Mouse (Mus musculus) myocyte (in vitro differentiated cells): ENCODE results near the gene Lhx6. TPM values are rescaled to one million over a fixed set of nuclear protein-coding genes. Genes with fewer than 3 reads are reported as not detected.

ENCODE experiments used
- H3K27me3 ChIP-seq: one replicate; pipeline ENCODE4 v1.6.1; 2011; ENCODE audit not compliant: control insufficient read depth, insufficient read depth, insufficient read length
- H3K36me3 ChIP-seq: one replicate; pipeline ENCODE4 v1.6.1; 2011; ENCODE audit not compliant: control insufficient read depth, insufficient read depth
- H3K4me2 ChIP-seq: one replicate; pipeline ENCODE4 v1.6.1; 2011; ENCODE audit warnings: low read depth, control low read depth
- H3K4me3 ChIP-seq: one replicate; pipeline ENCODE4 v1.5.1; 2011; ENCODE audit warnings: mild to moderate bottlenecking, control low read depth, moderate library complexity
- H3K79me2 ChIP-seq: one replicate; pipeline ENCODE4 v1.6.1; 2011; ENCODE audit not compliant: control insufficient read depth, insufficient read depth
- H3ac ChIP-seq: one replicate; pipeline ENCODE4 v1.6.1; 2011; ENCODE audit not compliant: control insufficient read depth, insufficient read length
- CEBPB ChIP-seq: IDR thresholded peaks from 2 replicates; pipeline ENCODE4 v1.6.1; 2011; ENCODE audit warnings: mild to moderate bottlenecking, moderate library complexity; ENCODE audit not compliant: poor library complexity, insufficient read depth, severe bottlenecking
- E2F4 ChIP-seq: IDR thresholded peaks from one replicate; pipeline ENCODE4 v1.6.1; 2011; ENCODE audit warnings: mild to moderate bottlenecking, control low read depth, moderate library complexity; ENCODE audit not compliant: insufficient read depth
- MAX ChIP-seq: IDR thresholded peaks from one replicate; pipeline ENCODE4 v1.6.1; 2011; ENCODE audit warnings: low read depth, mild to moderate bottlenecking, control low read depth
- MYOD1 ChIP-seq, 3 experiments: IDR thresholded peaks; one replicate each; pipeline ENCODE4 v1.6.1; 2011; ENCODE audit warnings: control low read depth in 2 of 3, low read depth in 2 of 3, mild to moderate bottlenecking in 2 of 3, moderate library complexity in 1 of 3; ENCODE audit not compliant: insufficient read length in 2 of 3, control insufficient read depth in 1 of 3
- MYOG ChIP-seq, 3 experiments: IDR thresholded peaks; one replicate each; pipeline ENCODE4 v1.6.1; 2011; ENCODE audit warnings: control low read depth in 2 of 3, low read depth in 2 of 3, mild to moderate bottlenecking in 2 of 3; ENCODE audit not compliant: insufficient read length in 2 of 3, control insufficient read depth in 1 of 3, insufficient read depth in 1 of 3
- POLR2A ChIP-seq: IDR thresholded peaks from one replicate; pipeline ENCODE4 v1.6.1; 2011; ENCODE audit warnings: low read depth, mild to moderate bottlenecking, control low read depth, moderate library complexity; ENCODE audit not compliant: insufficient read length
- POLR2AphosphoS2 ChIP-seq: IDR thresholded peaks from one replicate; pipeline ENCODE4 v1.6.1; 2011; ENCODE audit warnings: low read depth, control low read depth; ENCODE audit not compliant: insufficient read length
- REST ChIP-seq: IDR thresholded peaks from one replicate; pipeline ENCODE4 v1.6.1; 2011; ENCODE audit warnings: mild to moderate bottlenecking, control low read depth, moderate library complexity; ENCODE audit not compliant: insufficient read depth, insufficient read length
- SRF ChIP-seq: IDR thresholded peaks from one replicate; pipeline ENCODE4 v1.6.1; 2011; ENCODE audit warnings: low read depth; ENCODE audit not compliant: control insufficient read depth, insufficient read length
- TCF12 ChIP-seq: IDR thresholded peaks from one replicate; pipeline ENCODE4 v1.6.1; 2011; ENCODE audit warnings: mild to moderate bottlenecking, control low read depth; ENCODE audit not compliant: poor library complexity, insufficient read depth, severe bottlenecking
- TCF3 ChIP-seq: IDR thresholded peaks from one replicate; pipeline ENCODE4 v1.6.1; 2011; ENCODE audit warnings: low read depth, control low read depth; ENCODE audit not compliant: insufficient read length
- USF1 ChIP-seq: IDR thresholded peaks from one replicate; pipeline ENCODE4 v1.6.1; 2011; ENCODE audit warnings: low read depth, mild to moderate bottlenecking, control low read depth, moderate library complexity
- polyA plus RNA-seq: library from polyadenylated mRNA; unstranded; fragments of >200 nt; fragmentation: generic; extraction: Trizol; gene quantifications from one replicate; pipeline ENCODE4 v1.2.1, GENCODE M21; 2012; ENCODE audit warnings: missing spikeins

Gene Lhx6
- polyA plus RNA-seq, 1 experiment = 1.1 TPM

DNA sequence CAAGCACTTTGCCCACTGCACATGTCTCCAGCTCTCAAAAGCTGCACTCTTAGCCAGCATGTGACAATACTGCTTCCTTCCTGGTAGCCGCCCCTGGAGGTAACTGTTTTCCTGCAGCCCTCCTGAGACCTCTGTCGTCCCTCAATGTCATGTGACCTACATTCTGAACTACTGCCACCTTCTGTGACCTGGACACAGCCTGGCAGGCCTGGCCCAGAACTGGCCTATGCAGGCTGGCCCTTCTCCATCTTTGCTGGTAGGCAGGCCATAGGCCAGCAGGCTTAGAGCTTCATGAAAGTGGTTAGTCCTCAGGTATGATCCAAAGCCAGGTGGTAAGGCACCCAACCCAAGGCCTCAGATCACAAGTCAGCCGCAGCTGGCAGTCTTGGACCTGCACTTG lies 31.4 kb downstream of the Lhx6 start:
- H3K36me3 ChIP-seq = no peaks in the 10 kb centered on the region
- H3K4me2 ChIP-seq = no peak overlapping the region
- H3K27me3 ChIP-seq = peaks cover 16% of the 10 kb centered on the region
- TF ChIP-seq POLR2A = no peak
- no peak for TF ChIP-seq REST
- H3K79me2 ChIP-seq = no peaks in the 10 kb centered on the region
- H3K4me3 ChIP-seq = no peak overlapping the region
- no peak overlapping the region for H3ac ChIP-seq

DNA sequence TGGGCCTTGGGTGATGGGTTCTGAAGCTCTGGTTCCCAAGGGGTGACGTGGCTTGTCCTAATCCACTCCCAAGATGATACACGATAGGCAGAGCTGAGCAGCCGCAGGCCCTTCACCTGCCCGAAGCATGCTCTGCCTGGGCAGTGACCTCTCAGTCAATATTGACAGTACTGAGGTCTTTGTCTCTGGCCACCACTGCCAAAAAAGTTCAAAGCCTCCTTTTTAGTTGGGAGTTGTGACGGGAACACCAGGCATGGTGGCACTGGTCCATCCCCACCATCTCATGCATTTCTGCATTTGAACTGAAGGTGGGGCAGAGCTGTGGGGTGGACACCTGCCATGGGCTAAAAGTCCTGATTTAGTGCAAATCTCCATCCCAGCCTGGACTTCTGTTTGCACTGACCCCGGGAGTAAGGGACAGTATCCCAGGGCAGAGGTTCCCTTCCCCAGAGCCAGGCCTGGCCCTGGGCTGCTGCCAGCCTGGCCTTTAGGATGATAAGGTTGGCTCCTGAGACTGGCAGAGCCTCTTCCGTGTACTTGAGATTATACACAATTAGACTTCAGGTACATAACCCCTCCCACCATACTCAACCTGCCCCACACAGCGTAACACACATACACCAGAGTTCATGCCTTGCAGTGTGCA lies 33.4 kb downstream of the Lhx6 start:
- no peaks in the 10 kb centered on the region for H3K79me2 ChIP-seq
- TF ChIP-seq REST = no peak
- TF ChIP-seq TCF12 = no peak
- TF ChIP-seq MYOD1 (IDR thresholded peaks at IDR 0.05; ENCODE audit: control insufficient read depth in 1 of 3, insufficient read length in 2 of 3, low read depth in 2 of 3) = no peak
- TF ChIP-seq TCF3 = no peak
- no peak for TF ChIP-seq MAX
- no peak for TF ChIP-seq SRF
- TF ChIP-seq POLR2A = no peak
- no peak for TF ChIP-seq USF1
- TF ChIP-seq E2F4 = no peak
- no peak for TF ChIP-seq CEBPB
- no peak for TF ChIP-seq MYOG (IDR thresholded peaks at IDR 0.05; ENCODE audit: control insufficient read depth in 1 of 3, insufficient read depth in 1 of 3, insufficient read length in 2 of 3, low read depth in 2 of 3)
- no peak for TF ChIP-seq POLR2AphosphoS2
- H3K4me3 ChIP-seq = no peak overlapping the region

DNA sequence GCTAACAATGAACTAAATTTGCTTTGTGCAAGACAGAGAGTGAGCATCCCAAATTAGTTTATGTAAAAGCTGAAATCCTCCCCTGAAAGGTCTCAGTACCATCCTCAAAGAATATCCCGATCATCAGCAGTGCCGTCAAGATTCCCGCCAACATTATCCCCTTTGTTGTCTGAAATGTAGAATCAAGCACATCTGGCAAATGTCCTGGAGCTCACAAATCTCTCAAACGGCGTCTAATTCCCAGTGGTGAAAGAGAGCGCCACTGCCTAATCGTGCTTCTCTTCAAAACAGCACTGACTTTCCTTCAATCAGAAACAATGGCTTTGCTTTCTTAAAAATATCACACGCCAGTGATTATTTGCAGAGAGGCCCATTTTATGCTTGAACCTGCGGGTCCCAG lies 38.1 kb downstream of the Lhx6 start:
- no peaks in the 10 kb centered on the region for H3K36me3 ChIP-seq
- no peak overlapping the region for H3K4me2 ChIP-seq
- H3ac ChIP-seq = no peak overlapping the region
- H3K4me3 ChIP-seq = no peak overlapping the region
- no peak for TF ChIP-seq TCF12
- TF ChIP-seq MYOD1 (IDR thresholded peaks at IDR 0.05; ENCODE audit: control insufficient read depth in 1 of 3, insufficient read length in 2 of 3, low read depth in 2 of 3) = no peak
- TF ChIP-seq MYOG (IDR thresholded peaks at IDR 0.05; ENCODE audit: control insufficient read depth in 1 of 3, insufficient read depth in 1 of 3, insufficient read length in 2 of 3, low read depth in 2 of 3) = no peak
- TF ChIP-seq TCF3 = no peak
- no peak for TF ChIP-seq MAX
- no peak for TF ChIP-seq REST
- no peak for TF ChIP-seq E2F4
- no peak for TF ChIP-seq SRF
- no peak for TF ChIP-seq USF1
- no peak for TF ChIP-seq POLR2A
- TF ChIP-seq CEBPB = no peak
- TF ChIP-seq POLR2AphosphoS2 = no peak
- no peaks in the 10 kb centered on the region for H3K79me2 ChIP-seq
- H3K27me3 ChIP-seq = peaks cover 26% of the 10 kb centered on the region

More for the DNA sequence above, 33.4 kb downstream of the Lhx6 start:
- Histone ChIP-seq H3K4me2 (no peak overlapping the region), H3K27me3 (peaks cover 22% of the 10 kb centered on the region), H3K36me3 (no peaks in the 10 kb centered on the region), H3ac (no peak overlapping the region)

DNA sequence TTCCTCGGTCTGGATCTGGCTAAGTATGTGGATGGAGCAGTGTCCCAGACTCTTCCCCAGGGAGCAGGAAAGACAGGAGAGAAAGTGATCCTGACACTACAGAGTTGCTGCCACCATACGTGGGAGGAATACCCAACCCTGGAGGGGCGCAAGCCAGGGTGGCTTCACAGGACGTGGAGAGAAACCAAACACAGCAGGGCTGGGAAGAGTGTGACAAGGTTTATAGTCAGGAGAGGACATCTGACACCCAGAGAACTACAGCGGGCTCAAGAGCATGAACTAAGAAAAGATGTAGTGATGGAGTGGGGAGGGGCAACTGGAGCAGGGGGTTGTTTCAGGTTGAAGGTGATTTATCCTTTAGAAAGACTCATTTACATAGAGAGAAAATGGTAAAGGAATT lies 43.8 kb downstream of the Lhx6 start:
- Histone ChIP-seq H3K4me2 (no peak overlapping the region), H3K4me3 (no peak overlapping the region), H3K79me2 (no peaks in the 10 kb centered on the region), H3K36me3 (no peaks in the 10 kb centered on the region), H3K27me3 (peaks cover 4% of the 10 kb centered on the region), H3ac (no peak overlapping the region)
- no peak for TF ChIP-seq MYOG (IDR thresholded peaks at IDR 0.05; ENCODE audit: control insufficient read depth in 1 of 3, insufficient read depth in 1 of 3, insufficient read length in 2 of 3, low read depth in 2 of 3)
- no peak for TF ChIP-seq REST
- no peak for TF ChIP-seq E2F4
- no peak for TF ChIP-seq TCF3
- TF ChIP-seq TCF12 = no peak
- TF ChIP-seq SRF = no peak
- TF ChIP-seq POLR2A = no peak
- TF ChIP-seq MYOD1 (IDR thresholded peaks at IDR 0.05; ENCODE audit: control insufficient read depth in 1 of 3, insufficient read length in 2 of 3, low read depth in 2 of 3) = no peak
- no peak for TF ChIP-seq POLR2AphosphoS2
- no peak for TF ChIP-seq MAX
- TF ChIP-seq USF1 = no peak
- TF ChIP-seq CEBPB = no peak

DNA sequence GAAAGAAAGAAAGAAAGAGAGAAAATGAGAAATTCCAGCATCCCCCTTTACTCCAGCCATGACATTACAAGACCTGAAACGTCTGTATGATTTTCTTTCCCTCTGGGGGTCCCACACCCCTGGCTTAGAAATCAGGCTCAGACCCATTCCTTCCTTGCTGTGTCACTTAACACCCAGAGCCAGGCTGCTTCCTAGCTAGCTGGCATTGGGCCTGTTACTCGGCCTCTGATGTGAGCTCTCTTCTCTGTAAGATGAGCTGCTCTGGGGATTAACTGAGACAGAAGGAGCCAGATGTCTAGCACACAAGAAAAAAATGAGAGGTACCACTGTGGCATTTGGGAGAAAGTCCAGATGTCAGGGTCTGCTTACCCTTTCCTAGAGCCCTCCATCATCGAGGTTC lies 49.0 kb downstream of the Lhx6 start:
- no peaks in the 10 kb centered on the region for H3K36me3 ChIP-seq
- peak overlapping the region; percentile 47 for H3K4me2 ChIP-seq
- H3K4me3 ChIP-seq = no peak overlapping the region
- no peaks in the 10 kb centered on the region for H3K27me3 ChIP-seq
- H3ac ChIP-seq = no peak overlapping the region
- TF ChIP-seq REST (no peak), MYOD1 (IDR thresholded peaks at IDR 0.05; ENCODE audit: control insufficient read depth in 1 of 3, insufficient read length in 2 of 3, low read depth in 2 of 3) (peak in 1 of 3 experiments; percentile 31), TCF12 (no peak), SRF (no peak), CEBPB (no peak), USF1 (no peak)
- H3K79me2 ChIP-seq = no peaks in the 10 kb centered on the region
